Mouse (Mus musculus) c-Kit-positive CD71-positive TER-119-positive erythroid progenitor cells, embryonic 14.5 days (primary cell): ENCODE data around the gene Dlx6.

Experiments
- DNase-seq: peaks from one replicate; pipeline ENCODE4 v3.0.0-alpha.2; 2013; ENCODE audit warnings: low spot score

The Dlx6 gene

GRCm38 (mm10) chr6:6863160-6863870 is at the start of gene Dlx6:
TSS of gene Dlx6 (plus strand) at chr6:6863334.
- DNase-seq: no peak

GRCm38 (mm10) chr6:6816821-6817220 is 46.3 kb upstream of the Dlx6 start:
- no peak for DNase-seq

- no peak for DNase-seq
These were observed 44.9 kb upstream of the Dlx6 start for GRCm38 (mm10) chr6:6818036-6818788.

- DNase-seq: no peak
These were observed 44.0 kb upstream of the Dlx6 start for GRCm38 (mm10) chr6:6819134-6819533.

- no peak for DNase-seq
These were observed 37.8 kb upstream of the Dlx6 start for GRCm38 (mm10) chr6:6825313-6825712.

GRCm38 (mm10) chr6:6826861-6827260 is 36.3 kb upstream of the Dlx6 start:
- DNase-seq: no peak

GRCm38 (mm10) chr6:6830446-6830845 is 32.7 kb upstream of the Dlx6 start:
- no peak for DNase-seq

- no peak for DNase-seq
These were observed 29.8 kb upstream of the Dlx6 start for GRCm38 (mm10) chr6:6833301-6833700.

- no peak for DNase-seq
These were observed 14.6 kb upstream of the Dlx6 start for GRCm38 (mm10) chr6:6848541-6848940.

GRCm38 (mm10) chr6:6849744-6850143 is 13.4 kb upstream of the Dlx6 start:
- DNase-seq: no peak

GRCm38 (mm10) chr6:6850324-6851060 is 12.6 kb upstream of the Dlx6 start:
- no peak for DNase-seq

- no peak for DNase-seq
These were observed 12.0 kb upstream of the Dlx6 start for GRCm38 (mm10) chr6:6851166-6851565.

GRCm38 (mm10) chr6:6852944-6853343 is 10.2 kb upstream of the Dlx6 start:
- DNase-seq: no peak

GRCm38 (mm10) chr6:6854176-6854575 is 9.0 kb upstream of the Dlx6 start:
- DNase-seq: no peak

- DNase-seq: no peak
These were observed 8.0 kb upstream of the Dlx6 start for GRCm38 (mm10) chr6:6854902-6855745.

GRCm38 (mm10) chr6:6855746-6856185 is 7.4 kb upstream of the Dlx6 start:
- no peak for DNase-seq

- no peak for DNase-seq
These were observed 6.8 kb upstream of the Dlx6 start for GRCm38 (mm10) chr6:6856316-6856715.

GRCm38 (mm10) chr6:6856881-6857280 is 6.3 kb upstream of the Dlx6 start:
- no peak for DNase-seq

- DNase-seq: no peak
These were observed 5.4 kb upstream of the Dlx6 start for GRCm38 (mm10) chr6:6857766-6858165.

- DNase-seq: no peak
These were observed 4.6 kb upstream of the Dlx6 start for GRCm38 (mm10) chr6:6858571-6858970.

- no peak for DNase-seq
These were observed 3.8 kb upstream of the Dlx6 start for GRCm38 (mm10) chr6:6859111-6859949.
